In genomic region chr1:193272137-193272915, GRCm38 (mm10) we compare ENCODE assay signal across 8 mouse cellular contexts. TPM values are rescaled to one million over a fixed set of nuclear protein-coding genes. Genes with fewer than 3 reads are reported as not detected.
DNase-seq lines count a peak whose midpoint lies in the region; ATAC-seq and TF ChIP-seq lines count a peak whose summit lies in the region.

No protein-coding gene starts in this region.

- peak overlapping the region; percentile 67 for H3K4me2 ChIP-seq in heart, postnatal 0 days (ENCODE audit: low read depth, low read length)
- H3K4me2 ChIP-seq in stomach, embryonic 16.5 days (ENCODE audit: low read depth, low read length) = peak overlapping the region; percentile 71

- no peak for TF ChIP-seq CTCF in ES-Bruce4 (IDR thresholded peaks at IDR 0.05; ENCODE audit: low read depth, low read length)
- TF ChIP-seq CTCF in heart, postnatal 0 days (IDR thresholded peaks at IDR 0.05; ENCODE audit: low read depth) = no peak

- H3K9ac ChIP-seq in ES-Bruce4 (ENCODE audit: low read depth, poor library complexity, severe bottlenecking) = peak overlapping the region; percentile 12; the same call in 1 of the 2 replicates
- H3K9ac ChIP-seq in heart, postnatal 0 days (replicated peaks; ENCODE audit: low read depth, low read length) = peak overlapping the region; percentile 83
- peak overlapping the region; percentile 79 for H3K9ac ChIP-seq in stomach, embryonic 16.5 days (ENCODE audit: low read length)

- H3K9me3 ChIP-seq in ES-Bruce4 (replicated peaks; ENCODE audit: control insufficient read depth, insufficient read depth, low read length, poor library complexity, severe bottlenecking) = no peaks in the 10 kb centered on the region
- H3K9me3 ChIP-seq in embryonic facial prominence, embryonic 10.5 days = no peaks in the 10 kb centered on the region
- H3K9me3 ChIP-seq in heart, postnatal 0 days (replicated peaks; ENCODE audit: control insufficient read depth, low read length) = no peaks in the 10 kb centered on the region
- no peaks in the 10 kb centered on the region for H3K9me3 ChIP-seq in stomach, embryonic 16.5 days (replicated peaks; ENCODE audit: control insufficient read depth, low read length)

- H3K4me1 ChIP-seq in ES-Bruce4 (ENCODE audit: control insufficient read depth, insufficient read depth, low read length) = no peaks in the 10 kb centered on the region
- peaks cover 38% of the 10 kb centered on the region for H3K4me1 ChIP-seq in embryonic facial prominence, embryonic 10.5 days
- no peaks in the 10 kb centered on the region; the same call in 1 of the 2 replicates for H3K4me1 ChIP-seq in heart, postnatal 0 days (ENCODE audit: control insufficient read depth, insufficient read depth)
- peaks cover 18% of the 10 kb centered on the region for H3K4me1 ChIP-seq in stomach, embryonic 16.5 days (ENCODE audit: control insufficient read depth, insufficient read depth, low read length)

- DNase-seq in R1 (ENCODE audit: low read depth, low spot score) = peak; percentile 46
- peak; percentile 67 for DNase-seq in embryonic facial prominence, embryonic 10.5 days (ENCODE audit: low spot score)
- no peak for DNase-seq in heart, postnatal 0 days (ENCODE audit: low spot score)
- DNase-seq in layer of hippocampus, adult 9-11 months = peak; percentile 34
- no peak for DNase-seq in spleen, postnatal 14 days (ENCODE audit: low spot score in 2 of 2)

- H3K36me3 ChIP-seq in ES-Bruce4 (ENCODE audit: control insufficient read depth, insufficient read depth, low read length, poor library complexity, severe bottlenecking) = no peaks in the 10 kb centered on the region
- H3K36me3 ChIP-seq in embryonic facial prominence, embryonic 10.5 days (replicated peaks) = no peaks in the 10 kb centered on the region
- no peaks in the 10 kb centered on the region for H3K36me3 ChIP-seq in heart, postnatal 0 days (replicated peaks; ENCODE audit: control insufficient read depth, insufficient read depth, low read length)
- H3K36me3 ChIP-seq in stomach, embryonic 16.5 days (ENCODE audit: control insufficient read depth, insufficient read depth, low read length) = no peaks in the 10 kb centered on the region

- peak; percentile 34 for ATAC-seq in heart, postnatal 0 days (ENCODE audit: insufficient read depth, low read depth)
- ATAC-seq in megakaryocyte progenitor cell, adult 5-6 weeks (replicated peaks; ENCODE audit: poor library complexity) = peak; percentile 9
- ATAC-seq in stomach, embryonic 16.5 days (ENCODE audit: insufficient read depth, low FRiP score) = peak; percentile 62; the same call in 1 of the 2 replicates

- no peak overlapping the region for H3K27ac ChIP-seq in ES-Bruce4 (ENCODE audit: insufficient read depth, low read length)
- peak overlapping the region; percentile 86 for H3K27ac ChIP-seq in embryonic facial prominence, embryonic 10.5 days (replicated peaks)
- H3K27ac ChIP-seq in heart, postnatal 0 days (ENCODE audit: low read depth) = peak overlapping the region; percentile 94
- peak overlapping the region; percentile 92 for H3K27ac ChIP-seq in stomach, embryonic 16.5 days (ENCODE audit: low read length)

- WGBS in embryonic facial prominence, embryonic 10.5 days = 6% methylated on average over 24 of the region's 24 CpGs
- 12% methylated on average over 24 of the region's 24 CpGs for WGBS in heart, postnatal 0 days
- 17% methylated on average over 24 of the region's 24 CpGs for WGBS in stomach, embryonic 16.5 days

- H3K27me3 ChIP-seq in ES-Bruce4 (ENCODE audit: control insufficient read depth, insufficient read depth, low read length, poor library complexity, severe bottlenecking) = no peaks in the 10 kb centered on the region; the same call in 1 of the 2 replicates
- peaks cover 7% of the 10 kb centered on the region; the same call in 1 of the 2 replicates for H3K27me3 ChIP-seq in embryonic facial prominence, embryonic 10.5 days (replicated peaks; ENCODE audit: low read depth, poor library complexity, severe bottlenecking)
- H3K27me3 ChIP-seq in heart, postnatal 0 days (ENCODE audit: control insufficient read depth, insufficient read depth, low read length) = no peaks in the 10 kb centered on the region
- H3K27me3 ChIP-seq in stomach, embryonic 16.5 days (ENCODE audit: control insufficient read depth, insufficient read depth, low read length) = no peaks in the 10 kb centered on the region

- no peak for TF ChIP-seq EP300 in ES-Bruce4 (IDR thresholded peaks at IDR 0.05; ENCODE audit: insufficient read depth, low read depth, low read length)
- no peak for TF ChIP-seq EP300 in heart, postnatal 0 days (IDR thresholded peaks at IDR 0.05; ENCODE audit: low read depth)

- H3K4me3 ChIP-seq in ES-Bruce4 (ENCODE audit: low read depth, low read length) = peak overlapping the region; percentile 59
- peak overlapping the region; percentile 59 for H3K4me3 ChIP-seq in embryonic facial prominence, embryonic 10.5 days
- H3K4me3 ChIP-seq in heart, postnatal 0 days (ENCODE audit: low read depth, low read length) = peak overlapping the region; percentile 61
- peak overlapping the region; percentile 52 for H3K4me3 ChIP-seq in stomach, embryonic 16.5 days (replicated peaks; ENCODE audit: low read length)

- TF ChIP-seq POLR2A in ES-Bruce4 (IDR thresholded peaks at IDR 0.05; ENCODE audit: insufficient read depth, low read length) = no peak

RNA-seq across cellular contexts. Expression of gene G0s2, which starts 0.7 kb away (rescaled TPM):
- polyA plus RNA-seq in ES-Bruce4 (2011; ENCODE audit: insufficient read depth, insufficient read length, low read depth, missing spikeins) = not detected in 2 replicates
- polyA plus RNA-seq in embryonic facial prominence, embryonic 10.5 days (2016; fragmentation: Nextera tagmentation; extraction: Ambion mirVana) = 7.0 and 7.7 TPM in 2 replicates
- total RNA-seq in heart, postnatal 0 days (2014; rRNA removed; ENCODE audit: low replicate concordance) = 71.1 and 122 TPM in 2 replicates
- 92.2 and 93.3 TPM in 2 replicates for polyA plus RNA-seq in heart, postnatal 0 days (2015; fragmentation: Nextera tagmentation; extraction: Ambion mirVana)
- total RNA-seq in megakaryocyte progenitor cell, adult 5-6 weeks (2015) = 9.3 and 11.9 TPM in 2 replicates
- 14.2 and 27.8 TPM in 2 replicates for total RNA-seq in megakaryocyte progenitor cell, adult 5-6 weeks (2017)
- 36.5 and 46.7 TPM in 2 replicates for polyA plus RNA-seq in stomach, embryonic 16.5 days (2015; fragmentation: Nextera tagmentation; extraction: Ambion mirVana)

RNA-seq across cellular contexts. Expression of gene Hsd11b1, which starts 8.5 kb away (rescaled TPM):
- not detected in 2 replicates for polyA plus RNA-seq in ES-Bruce4 (2011; ENCODE audit: insufficient read depth, insufficient read length, low read depth, missing spikeins)
- polyA plus RNA-seq in embryonic facial prominence, embryonic 10.5 days (2016; fragmentation: Nextera tagmentation; extraction: Ambion mirVana) = 0.41 TPM in 1 of 2 replicates, not detected in the other
- 7.3 and 12.7 TPM in 2 replicates for total RNA-seq in heart, postnatal 0 days (2014; rRNA removed; ENCODE audit: low replicate concordance)
- 1.6 and 1.9 TPM in 2 replicates for polyA plus RNA-seq in heart, postnatal 0 days (2015; fragmentation: Nextera tagmentation; extraction: Ambion mirVana)
- 74.0 and 84.4 TPM in 2 replicates for total RNA-seq in megakaryocyte progenitor cell, adult 5-6 weeks (2015)
- 34.5 and 39.9 TPM in 2 replicates for total RNA-seq in megakaryocyte progenitor cell, adult 5-6 weeks (2017)
- 2.1 and 3.0 TPM in 2 replicates for polyA plus RNA-seq in stomach, embryonic 16.5 days (2015; fragmentation: Nextera tagmentation; extraction: Ambion mirVana)

Comparison
In these comparisons a context has a peak if more than half of its experiments do, and no peak if none do; other contexts are left out.
1. H3K9ac ChIP-seq: peak in every context shown above with its lines; median percentile 83 in heart, postnatal 0 days; 79 in stomach, embryonic 16.5 days; 12 in ES-Bruce4.
2. DNase-seq: peak in R1 (single experiment), embryonic facial prominence, embryonic 10.5 days (single experiment) and layer of hippocampus, adult 9-11 months (single experiment); none in heart, postnatal 0 days (single experiment) and spleen, postnatal 14 days (0 of 2).
3. ATAC-seq: peak in every context shown above with its lines; median percentile 62 in stomach, embryonic 16.5 days; 34 in heart, postnatal 0 days; 9 in megakaryocyte progenitor cell, adult 5-6 weeks.
4. Peak in every context shown above with its lines, with median percentiles within 50 percentile points of each other: H3K4me3 ChIP-seq.